Mouse (Mus musculus) CH12.LX (cell line): ENCODE measurements around the gene Dcun1d5. TPM values are rescaled to one million over a fixed set of nuclear protein-coding genes. Genes with fewer than 3 reads are reported as not detected.
A peak's percentile ranks its signal among the peaks of the same experiment; 100 is the strongest.

Source experiments
- DNase-seq: peaks from one replicate; pipeline ENCODE4 v3.0.0-alpha.2; 2013; ENCODE audit errors: extremely low read depth
- H3K27ac ChIP-seq: 2 replicates; pipeline ENCODE4 v1.5.1; 2012; ENCODE audit warnings: low read depth, mild to moderate bottlenecking, control low read depth, moderate library complexity; ENCODE audit not compliant: insufficient read depth
- H3K27me3 ChIP-seq: replicated peaks from 2 replicates; pipeline ENCODE3; 2012; ENCODE audit warnings: inconsistent platforms
- H3K36me3 ChIP-seq, 2 experiments: replicated peaks in 1 of 2; 2 replicates each; pipeline versions ENCODE3 to v1.6.1; 2012; ENCODE audit warnings: inconsistent platforms in 1 of 2, low read length in 1 of 2, mild to moderate bottlenecking in 1 of 2, mixed read lengths in 1 of 2, moderate library complexity in 1 of 2; ENCODE audit not compliant: control insufficient read depth in 1 of 2, insufficient read depth in 1 of 2
- H3K4me1 ChIP-seq, 2 experiments: 2 replicates each; pipeline ENCODE4 v1.6.1; 2012; ENCODE audit warnings: inconsistent platforms in 1 of 2, moderate library complexity in 1 of 2; ENCODE audit not compliant: insufficient read depth in 2 of 2, control insufficient read depth in 1 of 2
- H3K4me2 ChIP-seq: 2 replicates; pipeline ENCODE4 v1.6.1; 2012; ENCODE audit warnings: low read depth, mild to moderate bottlenecking, control low read depth; ENCODE audit not compliant: poor library complexity, insufficient read depth, severe bottlenecking
- H3K4me3 ChIP-seq, 3 experiments: fragments of 150-350 bp in 1 of 3; sonication (generic) in 1 of 3; replicated peaks in 1 of 3; 2 replicates each; pipeline versions ENCODE3 to v1.5.1; 2011 to 2012; ENCODE audit warnings: low read depth in 2 of 3, low read length in 2 of 3, mild to moderate bottlenecking in 2 of 3, moderate library complexity in 2 of 3, control low read depth in 1 of 3, improper control_type of control experiment in 1 of 3, inconsistent platforms in 1 of 3, mixed read lengths in 1 of 3; ENCODE audit not compliant: poor library complexity in 1 of 3
- H3K79me2 ChIP-seq: replicated peaks from 2 replicates; pipeline ENCODE4 v1.6.1; 2012; ENCODE audit warnings: mild to moderate bottlenecking, moderate library complexity; ENCODE audit not compliant: control insufficient read depth, poor library complexity, insufficient read depth, severe bottlenecking; ENCODE audit errors: extremely low read depth
- H3K9ac ChIP-seq: 2 replicates; pipeline ENCODE4 v1.6.1; 2012; ENCODE audit warnings: low read depth, mild to moderate bottlenecking, control low read depth, moderate library complexity; ENCODE audit not compliant: insufficient read depth
- H3K9me3 ChIP-seq: replicated peaks from 2 replicates; pipeline ENCODE3; 2012; ENCODE audit warnings: low read length, inconsistent platforms, mixed read lengths
- BHLHE40 ChIP-seq: IDR thresholded peaks from 2 replicates; pipeline ENCODE4 v1.6.1; 2011; ENCODE audit warnings: mild to moderate bottlenecking, low read depth, low read length, improper control_type of control experiment
- CHD1 ChIP-seq: IDR thresholded peaks from 2 replicates; pipeline ENCODE4 v1.6.1; 2012; ENCODE audit warnings: low read depth, low read length, improper control_type of control experiment, inconsistent platforms
- CTCF ChIP-seq, 2 experiments: IDR thresholded peaks in 1 of 2; conservative IDR thresholded peaks in 1 of 2; 2 replicates each; pipeline ENCODE4 v1.5.1; 2011 to 2012; ENCODE audit warnings: low read depth in 2 of 2, low read length in 2 of 2, improper control_type of control experiment in 1 of 2, inconsistent platforms in 1 of 2, mild to moderate bottlenecking in 1 of 2, moderate library complexity in 1 of 2
- E2F4 ChIP-seq: IDR thresholded peaks from 2 replicates; pipeline ENCODE4 v1.6.1; 2011; ENCODE audit warnings: low read depth, low read length, improper control_type of control experiment; ENCODE audit not compliant: insufficient replicate concordance
- ELF1 ChIP-seq: IDR thresholded peaks from 2 replicates; pipeline ENCODE4 v1.6.1; 2014; ENCODE audit warnings: low read depth, mild to moderate bottlenecking, inconsistent platforms, low read length, improper control_type of control experiment
- EP300 ChIP-seq: IDR thresholded peaks from 2 replicates; pipeline ENCODE4 v1.6.1; 2011; ENCODE audit warnings: low read length, improper control_type of control experiment
- ETS1 ChIP-seq: conservative IDR thresholded peaks from 2 replicates; pipeline ENCODE4 v1.6.1; 2012; ENCODE audit warnings: low read depth, mild to moderate bottlenecking, inconsistent platforms, low read length, improper control_type of control experiment, moderate library complexity
- GABPA ChIP-seq: IDR thresholded peaks from 2 replicates; pipeline ENCODE4 v1.6.1; 2012; ENCODE audit warnings: low read depth, low read length, improper control_type of control experiment, inconsistent platforms; ENCODE audit not compliant: insufficient replicate concordance
- HCFC1 ChIP-seq: IDR thresholded peaks from 2 replicates; pipeline ENCODE4 v1.6.1; 2012; ENCODE audit warnings: low read depth, mild to moderate bottlenecking, inconsistent platforms, low read length, improper control_type of control experiment
- IRF4 ChIP-seq: IDR thresholded peaks from 2 replicates; pipeline ENCODE4 v1.6.1; 2014; ENCODE audit warnings: low read depth, mild to moderate bottlenecking, inconsistent platforms, low read length, improper control_type of control experiment
- JUN ChIP-seq: IDR thresholded peaks from 2 replicates; pipeline ENCODE4 v1.6.1; 2011; ENCODE audit warnings: low read depth, mild to moderate bottlenecking, low read length, improper control_type of control experiment, moderate library complexity; ENCODE audit not compliant: insufficient read depth
- JUND ChIP-seq: conservative IDR thresholded peaks from 2 replicates; pipeline ENCODE4 v1.6.1; 2011; ENCODE audit warnings: low read depth, low read length, improper control_type of control experiment
- KAT2A ChIP-seq: IDR thresholded peaks from 2 replicates; pipeline ENCODE4 v1.6.1; 2012; ENCODE audit warnings: low read length, improper control_type of control experiment, inconsistent platforms; ENCODE audit not compliant: insufficient replicate concordance
- MAX ChIP-seq: IDR thresholded peaks from 2 replicates; pipeline ENCODE4 v1.6.1; 2011; ENCODE audit warnings: low read length, improper control_type of control experiment
- MEF2A ChIP-seq: IDR thresholded peaks from 2 replicates; pipeline ENCODE4 v1.6.1; 2014; ENCODE audit warnings: low read depth, mild to moderate bottlenecking, inconsistent platforms, low read length, improper control_type of control experiment, borderline replicate concordance
- POLR2A ChIP-seq: IDR thresholded peaks from 2 replicates; pipeline ENCODE4 v1.6.1; 2011; ENCODE audit warnings: low read depth, mild to moderate bottlenecking, improper control_type of control experiment, low read length
- RAD21 ChIP-seq: IDR thresholded peaks from 2 replicates; pipeline ENCODE4 v1.6.1; 2011; ENCODE audit warnings: low read depth, mild to moderate bottlenecking, low read length, improper control_type of control experiment, moderate library complexity
- RCOR1 ChIP-seq: conservative IDR thresholded peaks from 2 replicates; pipeline ENCODE4 v1.6.1; 2012; ENCODE audit warnings: low read depth, mild to moderate bottlenecking, inconsistent platforms, low read length, improper control_type of control experiment
- SMC3 ChIP-seq: IDR thresholded peaks from 2 replicates; pipeline ENCODE4 v1.6.1; 2011; ENCODE audit warnings: low read depth, low read length, improper control_type of control experiment
- TBP ChIP-seq: conservative IDR thresholded peaks from 2 replicates; pipeline ENCODE4 v1.6.1; 2011; ENCODE audit warnings: low read depth, low read length, improper control_type of control experiment
- TCF12 ChIP-seq: IDR thresholded peaks from 2 replicates; pipeline ENCODE4 v1.6.1; 2014; ENCODE audit warnings: low read depth, mild to moderate bottlenecking, inconsistent platforms, low read length, improper control_type of control experiment
- UBTF ChIP-seq: IDR thresholded peaks from 2 replicates; pipeline ENCODE4 v1.6.1; 2012; ENCODE audit warnings: low read depth, mild to moderate bottlenecking, inconsistent platforms, low read length, improper control_type of control experiment, moderate library complexity
- ZNF384 ChIP-seq: IDR thresholded peaks from 2 replicates; pipeline ENCODE4 v1.6.1; 2012; ENCODE audit warnings: low read depth, low read length, improper control_type of control experiment, inconsistent platforms
- dilution Hi-C: fragments of 300-500 bp; cut with MboI; formaldehyde crosslinking; loops from 2 replicates; pipeline ENCODE4 v1.14.3; 2020; ENCODE audit warnings: low sequenced_read_pairs; ENCODE audit not compliant: extremely low pct_unique_long_range_greater_than_20kb, extremely low pct_ligation_motif_present
- in situ Hi-C: fragments of 300-500 bp; cut with MboI; formaldehyde crosslinking; loops from 3 replicates; pipeline ENCODE4 v1.14.3; 2019; ENCODE audit warnings: low sequenced_read_pairs, low pct_ligation_motif_present, low pct_unique_long_range_greater_than_20kb, mixed read lengths
- polyA plus RNA-seq: library from polyadenylated mRNA; unstranded; fragments of >175 nt; gene quantifications from 2 replicates; pipeline ENCODE4 v1.2.1, GENCODE M21; 2012; ENCODE audit warnings: low read depth; ENCODE audit not compliant: insufficient read length
- total RNA-seq, 2 experiments: library from RNA; depleted of rRNA; stranded (reverse); fragments of 300-350 nt in 1 of 2; fragments of >200 nt in 1 of 2; gene quantifications; 2 replicates each; pipeline ENCODE4 v1.2.3; 2012 to 2014

Gene Dcun1d5
- total and polyA plus RNA-seq, 3 experiments, result 72.6 to 251 (median 246) TPM

- Histone ChIP-seq H3K4me1 (peaks cover 0 to 29% of the 10 kb centered on the region in 2 experiments; a peak in 2 of 4 replicates), H3K4me3 (no peak overlapping the region), H3K4me2 (peak overlapping the region; percentile 25; the same call in 1 of the 2 replicates), H3K9me3 (no peaks in the 10 kb centered on the region), H3K27ac (no peak overlapping the region), H3K79me2 (no peaks in the 10 kb centered on the region), H3K9ac (0 out of 2 replicates have a peak overlapping the region, but pooled peaks have one; percentile 38), H3K36me3 (peaks cover 0 to 20% of the 10 kb centered on the region in 2 experiments), H3K27me3 (no peaks in the 10 kb centered on the region)
- dilution Hi-C loops, result no loop called here
- peak; percentile 92 for TF ChIP-seq IRF4
- TF ChIP-seq ELF1, result peak; percentile 26; the same call in 1 of the 2 replicates
- TF ChIP-seq POLR2A, result no peak
- TF ChIP-seq JUN, result peak; percentile 85
- peak; percentile 96 for TF ChIP-seq ZNF384
- TF ChIP-seq TCF12, result 0 out of 2 replicates have a peak, but pooled peaks have one; percentile 20
- TF ChIP-seq ETS1, result peak; percentile 80
- TF ChIP-seq EP300, result peak; percentile 86
- TF ChIP-seq BHLHE40, result peak; percentile 90
- TF ChIP-seq RCOR1, result no peak
- no peak for TF ChIP-seq KAT2A
- TF ChIP-seq MEF2A, result peak; percentile 37; the same call in 1 of the 2 replicates
- no peak for TF ChIP-seq SMC3
- peak; percentile 85 for TF ChIP-seq JUND
- no peak for TF ChIP-seq CHD1
- in situ Hi-C loops, result loop anchor here (5.0 to 25.0 kb wide), 2 partner anchors 376 to 641 kb away; partner anchors contain the start of gene Birc3
- DNase-seq, result peak; percentile 70
These were observed 37.1 kb downstream of the Dcun1d5 start for GRCm38 (mm10) chr9:7221460-7221859.

GRCm38 (mm10) chr9:7238619-7239018 is 54.3 kb downstream of the Dcun1d5 start:
- Histone ChIP-seq H3K27me3 (no peaks in the 10 kb centered on the region), H3K9me3 (no peaks in the 10 kb centered on the region), H3K9ac (no peak overlapping the region), H3K4me2 (no peak overlapping the region), H3K27ac (no peak overlapping the region), H3K4me1 (peaks cover 3 to 16% of the 10 kb centered on the region in 2 experiments), H3K79me2 (no peaks in the 10 kb centered on the region), H3K4me3 (no peak overlapping the region), H3K36me3 (peaks cover 4% of the 10 kb centered on the region in 2 experiments)
- TF ChIP-seq RAD21 (no peak), ELF1 (no peak), CHD1 (no peak), CTCF (conservative IDR thresholded peaks at IDR 0.05 in 1 of 2, IDR thresholded peaks at IDR 0.05 in 1 of 2; ENCODE audit: low read depth in 2 of 2, low read length in 2 of 2) (no peak), IRF4 (no peak), GABPA (no peak), TBP (no peak), HCFC1 (no peak), ETS1 (no peak), ZNF384 (no peak), TCF12 (no peak), UBTF (no peak), MAX (no peak), E2F4 (no peak), SMC3 (no peak)
- dilution Hi-C loops (no loop called here), in situ Hi-C loops (no loop called here)
- DNase-seq, result no peak
